Mouse (Mus musculus) CD4-positive helper T cell, adult 2 months (primary cell): ENCODE results near the gene Adam17.

ENCODE experiments used
- DNase-seq: peaks from one replicate; pipeline ENCODE4 v3.0.0-alpha.2; 2012; ENCODE audit warnings: low read depth, missing footprints, low spot score

Gene Adam17

GRCm38 (mm10) chr12:21362686-21363085 is 10.7 kb downstream of the Adam17 start:
- no peak for DNase-seq

DNA sequence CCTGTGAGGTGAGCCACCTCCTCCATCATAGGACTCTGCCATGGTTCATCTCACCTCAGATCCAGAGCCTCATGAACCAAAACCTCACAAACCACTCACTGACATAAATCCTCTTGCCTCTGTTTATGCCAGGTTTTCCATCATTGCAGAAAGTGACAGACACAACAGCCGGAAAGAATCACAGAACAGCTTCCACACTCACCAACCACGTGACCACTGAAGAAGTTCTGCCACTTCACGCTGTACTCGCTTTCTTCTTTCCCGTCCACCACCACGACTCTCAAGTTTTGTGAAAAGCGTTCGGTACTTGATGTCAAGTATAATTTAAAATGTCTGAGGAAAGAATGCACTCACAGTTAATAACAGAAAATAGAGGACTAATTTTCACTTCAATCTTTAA is 19.8 kb downstream of the Adam17 start:
- no peak for DNase-seq

GRCm38 (mm10) chr12:21350113-21350876 is 23.1 kb downstream of the Adam17 start:
- no peak for DNase-seq

- no peak for DNase-seq
Measured at GRCm38 (mm10) chr12:21346972-21347371, 26.5 kb downstream of the Adam17 start.

DNA sequence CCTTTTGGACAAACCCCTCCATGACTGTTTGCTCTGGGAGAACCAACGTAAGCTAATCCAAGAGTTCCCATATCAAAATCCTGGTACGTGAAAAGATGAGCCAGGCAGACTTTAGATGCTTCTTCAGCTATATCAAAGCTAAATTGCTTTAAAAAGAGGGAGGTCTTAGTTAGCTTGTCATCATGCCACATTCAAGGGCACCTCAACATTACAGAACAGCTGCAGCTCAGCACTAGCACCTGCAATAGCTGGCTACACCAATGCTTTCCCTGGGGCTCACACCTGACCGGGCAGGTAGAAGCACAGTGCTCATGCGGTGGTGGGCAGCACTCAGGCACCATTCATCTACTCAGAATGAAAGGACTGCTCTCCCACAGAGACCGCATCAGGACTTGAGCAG is 32.8 kb downstream of the Adam17 start:
- no peak for DNase-seq

DNA sequence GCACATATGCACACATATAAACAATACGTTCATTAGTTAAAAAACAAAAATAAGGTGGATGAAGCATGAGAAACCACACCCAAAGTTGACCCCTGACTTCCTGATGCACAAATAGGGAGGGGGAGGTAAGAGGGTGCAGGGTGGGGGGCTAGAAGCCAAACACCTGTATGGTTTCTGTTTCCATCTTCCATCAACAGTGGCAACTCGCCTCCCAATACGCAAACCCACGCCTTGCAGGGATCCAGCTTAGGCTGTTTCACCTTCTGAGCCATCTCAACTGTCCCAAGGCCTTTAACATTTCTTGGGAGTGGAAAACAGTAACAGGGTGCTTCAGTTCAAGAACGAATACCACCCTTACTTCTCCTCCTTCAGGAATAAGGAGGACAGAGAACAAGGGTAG is 36.3 kb downstream of the Adam17 start:
- no peak for DNase-seq

DNA sequence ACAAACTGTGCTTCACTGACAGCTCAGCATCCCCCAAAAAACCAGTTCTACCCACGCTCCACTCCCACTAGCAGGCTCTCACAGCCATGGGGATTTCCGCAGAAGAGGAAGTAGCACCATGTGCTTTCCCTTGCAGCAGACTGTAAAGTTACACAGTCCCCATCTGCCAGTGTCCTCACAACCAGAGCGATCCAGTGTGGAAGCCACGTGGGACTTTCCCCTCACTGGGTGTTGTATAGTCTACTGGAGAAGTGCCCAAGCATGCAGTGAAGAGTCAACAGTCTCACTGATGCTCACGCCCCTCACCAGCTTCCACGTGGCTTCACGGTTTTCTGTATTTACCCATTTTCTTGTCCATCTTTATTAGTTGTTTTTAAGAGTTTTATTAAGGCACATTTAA is 37.6 kb downstream of the Adam17 start:
- DNase-seq = peak; percentile 39

DNA sequence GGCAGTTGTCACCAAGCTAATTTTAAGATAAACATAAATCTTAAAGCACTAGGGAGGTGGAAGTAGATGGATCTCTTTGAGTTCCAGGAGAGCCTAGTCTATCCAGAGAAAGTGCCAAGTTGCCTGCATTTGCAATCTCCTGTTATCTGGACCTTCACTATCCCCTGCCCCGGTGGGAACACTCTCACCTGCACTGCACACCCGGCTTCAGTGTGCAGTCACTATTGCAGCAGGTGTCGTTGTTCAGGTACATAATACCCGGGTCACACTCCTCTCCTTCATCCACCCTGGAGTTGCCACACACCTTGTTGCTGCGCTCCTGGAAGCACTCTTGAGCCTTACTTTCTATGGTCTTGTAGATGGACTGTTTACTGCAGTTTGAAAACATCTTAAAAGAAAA is 39.7 kb downstream of the Adam17 start:
- DNase-seq = no peak

GRCm38 (mm10) chr12:21333021-21333420 is 40.4 kb downstream of the Adam17 start:
- DNase-seq = no peak

- DNase-seq = no peak
Measured at GRCm38 (mm10) chr12:21331711-21332110, 41.7 kb downstream of the Adam17 start.

- DNase-seq = no peak
Measured at GRCm38 (mm10) chr12:21330961-21331576, 42.4 kb downstream of the Adam17 start.

DNA sequence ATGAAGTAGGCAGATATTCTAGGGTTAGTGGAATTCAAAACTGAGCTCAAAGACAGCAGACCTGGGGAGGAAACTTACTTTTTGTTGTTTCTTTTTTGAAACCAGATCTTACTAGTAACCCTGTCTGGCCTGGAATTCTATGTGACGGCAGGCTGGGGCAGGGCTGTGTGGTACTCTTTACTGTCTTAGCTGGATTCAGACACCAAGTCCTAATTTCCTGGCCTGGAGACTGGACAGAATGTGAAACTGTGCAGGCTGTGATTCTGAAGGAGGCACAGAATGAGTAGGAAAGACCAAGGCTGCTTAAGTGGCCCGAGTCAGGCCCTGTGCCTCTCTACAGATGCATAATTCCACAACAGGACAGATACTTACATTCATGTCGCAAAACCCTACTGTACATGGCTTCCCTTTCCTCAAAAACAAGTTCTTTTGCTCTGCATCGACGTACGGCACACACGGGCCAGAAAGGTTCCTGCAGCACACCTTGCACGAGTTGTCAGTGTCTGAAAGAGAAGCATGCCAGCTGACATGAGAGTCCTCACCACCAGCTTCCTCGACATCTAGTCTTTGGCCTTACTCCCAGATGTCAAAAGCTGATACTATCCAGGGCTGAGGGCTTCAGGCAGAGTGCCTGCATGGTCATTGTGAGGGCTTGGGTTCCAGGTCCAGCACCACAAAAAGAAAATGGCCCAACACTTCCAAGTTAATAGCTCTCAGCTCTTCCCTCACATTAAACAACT is 43.6 kb downstream of the Adam17 start:
- no peak for DNase-seq

- DNase-seq = no peak
Measured at GRCm38 (mm10) chr12:21326325-21326724, 47.1 kb downstream of the Adam17 start.

DNA sequence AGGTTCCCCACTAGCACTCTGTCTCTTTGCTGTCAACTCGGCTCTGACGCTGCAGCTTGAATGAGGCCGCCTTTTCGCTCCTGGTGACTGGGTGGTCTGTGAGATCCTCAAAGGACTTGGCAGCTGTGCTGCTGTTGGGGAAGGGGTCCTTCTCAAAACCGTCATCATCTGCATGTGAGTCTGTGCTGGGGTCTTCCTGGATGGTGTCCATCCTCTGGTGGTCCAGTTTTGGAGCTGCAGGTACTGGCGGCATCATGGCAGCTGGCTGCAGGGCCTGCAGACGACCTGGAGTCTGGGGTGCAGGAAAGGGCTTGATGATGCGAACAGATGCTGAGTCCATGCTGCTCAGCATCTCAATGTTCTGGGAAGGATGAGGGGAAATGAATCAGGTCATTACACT is 48.2 kb downstream of the Adam17 start:
- DNase-seq = no peak

GRCm38 (mm10) chr12:21324101-21324500 is 49.3 kb downstream of the Adam17 start:
- DNase-seq = no peak

DNA sequence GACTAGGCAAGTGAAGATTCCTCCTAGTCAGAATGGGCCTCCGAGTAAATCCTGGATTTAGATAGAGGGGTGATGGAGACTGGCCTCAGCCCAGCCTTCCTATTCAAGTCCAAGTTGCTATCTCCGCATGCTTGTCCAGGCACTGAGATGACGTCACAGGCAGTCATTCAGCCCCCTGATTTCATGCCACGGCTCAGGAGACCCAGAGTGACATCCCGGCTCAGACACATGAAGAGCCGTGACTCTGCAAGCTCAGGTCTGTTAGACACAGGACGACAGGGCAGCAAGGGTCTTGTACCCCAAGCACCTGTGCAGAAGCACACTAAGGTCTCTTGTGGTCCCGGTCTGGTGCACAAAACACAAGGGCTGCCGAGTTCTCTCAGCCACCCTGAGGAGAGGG is 50.6 kb downstream of the Adam17 start:
- DNase-seq = no peak

DNA sequence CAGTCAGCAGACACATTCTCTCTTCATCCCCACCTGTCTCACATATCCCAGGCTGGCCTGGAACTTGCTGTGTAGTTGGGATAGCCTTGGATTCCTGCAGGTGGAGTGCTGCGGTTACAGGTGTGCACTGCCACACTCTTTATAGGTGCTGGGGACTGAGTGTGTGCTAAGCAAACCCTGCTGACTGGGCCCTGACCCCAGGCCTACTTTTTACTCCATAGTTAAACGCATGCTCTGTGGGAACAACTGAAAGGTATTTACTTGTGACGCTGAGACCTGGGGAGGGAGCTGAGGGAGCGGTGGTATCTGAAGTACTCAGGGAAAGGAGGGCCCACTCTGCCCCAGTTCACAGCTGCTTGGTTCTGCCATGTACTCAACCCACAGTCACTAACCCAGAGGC is 51.1 kb downstream of the Adam17 start:
- DNase-seq = no peak

- no peak for DNase-seq
Measured at GRCm38 (mm10) chr12:21321170-21321569, 52.3 kb downstream of the Adam17 start.

DNA sequence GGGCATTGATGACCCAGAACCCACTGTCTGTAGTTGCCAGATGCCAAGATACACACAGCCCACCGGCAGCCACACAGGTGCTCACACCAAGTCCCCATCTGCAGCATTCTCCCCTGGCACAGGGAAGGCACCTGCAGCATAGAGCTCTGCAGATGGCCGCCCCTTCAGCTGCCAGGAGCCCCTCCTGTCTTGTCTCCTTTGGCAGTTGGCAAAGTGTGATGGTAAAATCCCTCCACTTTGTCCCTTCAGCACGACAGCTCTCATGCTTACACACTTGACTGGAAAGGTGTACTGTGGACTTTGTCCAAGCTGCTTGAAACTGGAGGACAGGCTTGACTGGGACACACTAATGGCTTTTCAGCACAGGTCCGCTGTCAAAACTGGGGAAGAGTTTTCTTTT is 53.1 kb downstream of the Adam17 start:
- DNase-seq = no peak

DNA sequence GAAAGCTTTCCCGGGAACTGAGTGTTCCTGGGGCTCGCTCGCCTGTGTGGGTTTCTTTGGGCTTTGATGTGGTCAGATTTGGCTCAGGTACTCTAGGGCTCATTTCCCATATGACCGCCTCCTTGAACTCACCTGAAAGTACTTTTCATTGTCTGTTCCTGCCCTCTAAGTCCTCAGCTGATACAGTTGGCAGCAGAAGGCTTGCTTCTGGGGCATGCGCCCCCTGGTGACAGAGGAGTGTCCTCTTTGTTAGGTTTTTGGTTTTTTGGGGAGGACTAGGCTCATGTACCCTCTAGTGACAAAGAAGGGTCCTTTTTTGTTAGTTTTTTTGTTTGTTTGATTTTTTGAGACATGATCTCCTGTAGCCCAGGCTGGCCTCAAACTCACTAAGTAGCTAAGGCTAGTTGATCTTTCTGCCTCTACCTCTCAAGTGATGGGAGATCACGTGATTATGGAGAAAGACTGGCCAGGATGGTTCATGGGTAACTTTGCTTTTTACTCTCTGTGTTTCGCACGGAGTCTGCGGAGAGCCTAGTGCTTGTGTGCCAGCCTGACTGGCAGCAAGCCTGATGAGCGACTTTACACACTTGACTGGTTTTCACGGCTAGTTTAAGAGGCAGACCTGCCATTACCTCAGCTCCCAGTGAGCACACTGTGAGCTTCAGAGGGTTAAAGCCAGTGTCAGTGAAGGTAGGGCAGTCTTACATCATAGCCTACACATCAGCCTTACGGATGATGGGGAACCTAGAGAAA is 55.1 kb downstream of the Adam17 start:
- DNase-seq = peak; percentile 78

GRCm38 (mm10) chr12:21316869-21317265 is 56.6 kb downstream of the Adam17 start:
- DNase-seq = peak; percentile 11
